Mouse (Mus musculus) heart, embryonic 10.5 days (tissue): ENCODE data around the gene Col4a3bp. TPM values are rescaled to one million over a fixed set of nuclear protein-coding genes. Genes with fewer than 3 reads are reported as not detected.

ENCODE experiments used
- DNase-seq: peaks from one replicate; pipeline ENCODE4 v3.0.0-alpha.2; 2017; ENCODE audit warnings: low spot score
- H3K27ac ChIP-seq: fragments of 300-500 bp; sonication (generic); 2 replicates; pipeline ENCODE4 v1.5.1; 2016; ENCODE audit warnings: mild to moderate bottlenecking
- H3K27me3 ChIP-seq: fragments of 300-500 bp; sonication (generic); 2 replicates; pipeline ENCODE4 v1.6.1; 2016; ENCODE audit warnings: mild to moderate bottlenecking; ENCODE audit not compliant: poor library complexity, insufficient read depth, severe bottlenecking
- H3K36me3 ChIP-seq: fragments of 300-500 bp; sonication (generic); 2 replicates; pipeline ENCODE4 v1.6.1; 2016; ENCODE audit warnings: mild to moderate bottlenecking, moderate library complexity
- H3K4me1 ChIP-seq: fragments of 300-500 bp; sonication (generic); 2 replicates; pipeline ENCODE4 v1.6.1; 2016; ENCODE audit warnings: mild to moderate bottlenecking
- H3K4me3 ChIP-seq: fragments of 300-500 bp; sonication (generic); 2 replicates; pipeline ENCODE4 v1.5.1; 2016; ENCODE audit warnings: mild to moderate bottlenecking, moderate library complexity
- H3K9me3 ChIP-seq: fragments of 300-500 bp; sonication (generic); 2 replicates; pipeline ENCODE4 v1.6.1; 2016; ENCODE audit warnings: mild to moderate bottlenecking, moderate library complexity
- WGBS: fragments of 180-500 bp; shearing (Covaris S2); methylation state at CpG from one replicate; pipeline ENCODE4 v1.1.7; 2016; 5-methylcytosine and 5-hydroxymethylcytosine counted together
- polyA plus RNA-seq: library from polyadenylated mRNA; unstranded; fragments of >200 nt; fragmentation: Nextera tagmentation; extraction: Ambion mirVana; gene quantifications from 2 replicates; pipeline ENCODE4 v1.2.1, GENCODE M21; 2016

Gene Col4a3bp
- polyA plus RNA-seq, 1 experiment from 2014 or later, result 8.1 TPM

DNA sequence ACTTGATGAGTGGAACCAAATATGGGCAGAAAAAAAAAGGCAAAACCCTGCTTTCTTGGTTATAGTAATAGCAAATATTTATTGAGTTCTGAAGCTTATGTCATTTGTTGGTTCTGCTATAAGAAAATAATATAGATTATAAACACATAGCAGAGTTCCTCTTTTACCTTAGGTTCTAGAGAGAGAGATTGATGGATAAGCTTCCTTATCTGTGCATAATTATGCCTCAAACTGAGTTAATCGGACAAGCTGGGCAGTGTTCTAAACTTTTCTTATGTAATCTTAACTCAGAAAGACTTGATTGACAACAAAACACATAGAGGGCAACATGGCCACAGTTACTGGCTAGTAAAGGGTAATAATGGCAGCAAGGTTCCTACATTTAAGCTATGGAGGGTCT, 4.8 kb downstream of the Col4a3bp start:
- WGBS, result 71% methylated on average over 1 of the region's 1 CpGs
- Histone ChIP-seq H3K27me3 (no peaks in the 10 kb centered on the region), H3K9me3 (no peaks in the 10 kb centered on the region), H3K36me3 (peaks cover 7% of the 10 kb centered on the region; the same call in 1 of the 2 replicates), H3K27ac (no peak overlapping the region), H3K4me3 (no peak overlapping the region), H3K4me1 (peaks cover 3% of the 10 kb centered on the region; the same call in 1 of the 2 replicates)
- DNase-seq, result no peak

GRCm38 (mm10) chr13:96547941-96548340, 5.5 kb downstream of the Col4a3bp start:
- DNase-seq, result no peak
- Histone ChIP-seq H3K36me3 (peaks cover 7% of the 10 kb centered on the region; the same call in 1 of the 2 replicates), H3K4me1 (peaks cover 3% of the 10 kb centered on the region; the same call in 1 of the 2 replicates), H3K27ac (no peak overlapping the region), H3K9me3 (no peaks in the 10 kb centered on the region), H3K27me3 (no peaks in the 10 kb centered on the region), H3K4me3 (no peak overlapping the region)
- WGBS, result 66% methylated on average over 4 of the region's 4 CpGs

GRCm38 (mm10) chr13:96555099-96555498, 12.7 kb downstream of the Col4a3bp start:
- 97% methylated on average over 3 of the region's 3 CpGs for WGBS
- H3K9me3 ChIP-seq, result no peaks in the 10 kb centered on the region

GRCm38 (mm10) chr13:96567977-96568376, 25.6 kb downstream of the Col4a3bp start:
- WGBS, result 74% methylated on average over 6 of the region's 6 CpGs
- no peak overlapping the region for H3K4me3 ChIP-seq
- no peak for DNase-seq
- H3K36me3 ChIP-seq, result peaks cover 6% of the 10 kb centered on the region
- H3K27me3 ChIP-seq, result no peaks in the 10 kb centered on the region
- no peaks in the 10 kb centered on the region for H3K9me3 ChIP-seq
- H3K27ac ChIP-seq, result no peak overlapping the region
- peaks cover 9% of the 10 kb centered on the region; the same call in 1 of the 2 replicates for H3K4me1 ChIP-seq

More at GRCm38 (mm10) chr13:96555099-96555498, 12.7 kb downstream of the Col4a3bp start:
- no peak overlapping the region for H3K4me3 ChIP-seq
- no peaks in the 10 kb centered on the region for H3K4me1 ChIP-seq
- H3K27me3 ChIP-seq, result no peaks in the 10 kb centered on the region
- no peaks in the 10 kb centered on the region for H3K36me3 ChIP-seq
- DNase-seq, result no peak
- H3K27ac ChIP-seq, result no peak overlapping the region

- Histone ChIP-seq H3K27ac (peak overlapping the region; percentile 10; the same call in 1 of the 2 replicates), H3K4me1 (peaks cover 9% of the 10 kb centered on the region; the same call in 1 of the 2 replicates)
- 81% methylated on average over 10 of the region's 10 CpGs for WGBS
Observed at GRCm38 (mm10) chr13:96570313-96571015, 28.0 kb downstream of the Col4a3bp start.

GRCm38 (mm10) chr13:96571016-96571361, 28.6 kb downstream of the Col4a3bp start:
- Histone ChIP-seq H3K27me3 (no peaks in the 10 kb centered on the region), H3K36me3 (peaks cover 15% of the 10 kb centered on the region), H3K27ac (no peak overlapping the region), H3K4me3 (no peak overlapping the region), H3K9me3 (no peaks in the 10 kb centered on the region), H3K4me1 (peaks cover 9% of the 10 kb centered on the region; the same call in 1 of the 2 replicates)
- WGBS, result 87% methylated on average over 6 of the region's 6 CpGs
- DNase-seq, result no peak

More at GRCm38 (mm10) chr13:96570313-96571015, 28.0 kb downstream of the Col4a3bp start:
- Histone ChIP-seq H3K4me3 (no peak overlapping the region), H3K27me3 (no peaks in the 10 kb centered on the region), H3K36me3 (peaks cover 11% of the 10 kb centered on the region), H3K9me3 (no peaks in the 10 kb centered on the region)
- no peak for DNase-seq

GRCm38 (mm10) chr13:96574170-96574569, 31.8 kb downstream of the Col4a3bp start:
- Histone ChIP-seq H3K4me3 (no peak overlapping the region), H3K4me1 (peaks cover 8% of the 10 kb centered on the region), H3K27me3 (no peaks in the 10 kb centered on the region), H3K36me3 (peaks cover 15% of the 10 kb centered on the region), H3K27ac (no peak overlapping the region), H3K9me3 (no peaks in the 10 kb centered on the region)
- no peak for DNase-seq
- WGBS, result 83% methylated on average over 2 of the region's 2 CpGs

- H3K9me3 ChIP-seq, result no peaks in the 10 kb centered on the region
- no peak overlapping the region for H3K4me3 ChIP-seq
- WGBS, result 89% methylated on average over 2 of the region's 2 CpGs
- no peak overlapping the region for H3K27ac ChIP-seq
- peaks cover 3% of the 10 kb centered on the region; the same call in 1 of the 2 replicates for H3K4me1 ChIP-seq
- H3K27me3 ChIP-seq, result no peaks in the 10 kb centered on the region
- peaks cover 6% of the 10 kb centered on the region; the same call in 1 of the 2 replicates for H3K36me3 ChIP-seq
- no peak for DNase-seq
Observed at GRCm38 (mm10) chr13:96579104-96579503, 36.7 kb downstream of the Col4a3bp start.

GRCm38 (mm10) chr13:96579979-96580378, 37.6 kb downstream of the Col4a3bp start:
- DNase-seq, result no peak
- H3K27me3 ChIP-seq, result no peaks in the 10 kb centered on the region
- no peak overlapping the region for H3K27ac ChIP-seq
- H3K4me3 ChIP-seq, result no peak overlapping the region
- H3K9me3 ChIP-seq, result no peaks in the 10 kb centered on the region
- H3K4me1 ChIP-seq, result peaks cover 3% of the 10 kb centered on the region; the same call in 1 of the 2 replicates
- peaks cover 6% of the 10 kb centered on the region; the same call in 1 of the 2 replicates for H3K36me3 ChIP-seq
- WGBS, result 84% methylated on average over 1 of the region's 1 CpGs

DNA sequence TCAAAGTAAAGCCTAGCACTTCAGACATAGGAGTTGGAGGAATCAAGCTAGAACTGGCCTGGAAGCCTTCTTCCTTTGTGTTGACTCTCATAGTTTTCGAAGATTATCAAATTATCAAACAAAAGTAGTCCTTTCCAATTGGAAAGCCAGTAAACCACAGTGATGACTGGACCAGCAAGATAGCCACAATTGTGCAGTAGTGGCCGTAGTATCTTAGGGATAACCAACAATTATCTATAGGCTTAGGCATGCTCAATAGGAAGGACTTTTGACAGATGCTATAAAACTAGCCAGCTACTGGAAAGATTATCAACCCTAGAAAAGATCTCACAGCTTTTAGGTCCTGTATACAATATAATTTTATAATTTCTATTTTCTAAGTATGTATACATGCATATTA, 41.8 kb downstream of the Col4a3bp start:
- H3K9me3 ChIP-seq, result no peaks in the 10 kb centered on the region
- WGBS, result 85% methylated on average over 2 of the region's 2 CpGs
- H3K4me1 ChIP-seq, result no peaks in the 10 kb centered on the region
- H3K36me3 ChIP-seq, result no peaks in the 10 kb centered on the region
- no peak overlapping the region for H3K27ac ChIP-seq
- no peaks in the 10 kb centered on the region for H3K27me3 ChIP-seq
- H3K4me3 ChIP-seq, result no peak overlapping the region
- no peak for DNase-seq

DNA sequence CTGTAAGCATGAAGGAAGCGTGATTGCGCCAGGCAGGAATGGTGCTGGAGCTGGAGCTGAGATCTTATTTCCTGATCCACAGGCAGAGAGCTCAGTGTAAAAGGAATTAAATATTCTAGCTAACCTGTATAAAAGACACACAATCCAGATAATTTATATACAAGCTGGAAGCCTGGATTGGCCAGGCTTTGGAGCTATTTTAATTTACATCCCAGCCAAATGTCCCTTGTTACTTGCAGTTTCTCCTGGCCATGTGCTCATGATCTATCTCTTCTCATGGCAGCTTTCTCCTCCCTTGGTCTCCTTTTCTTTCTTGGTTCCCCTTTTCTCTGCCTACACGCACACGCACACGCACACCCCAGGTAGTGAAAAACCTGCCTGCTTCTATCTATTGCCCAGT, 44.1 kb downstream of the Col4a3bp start:
- Histone ChIP-seq H3K4me1 (no peaks in the 10 kb centered on the region), H3K27ac (no peak overlapping the region), H3K9me3 (no peaks in the 10 kb centered on the region), H3K4me3 (no peak overlapping the region), H3K27me3 (no peaks in the 10 kb centered on the region), H3K36me3 (no peaks in the 10 kb centered on the region)
- DNase-seq, result no peak
- WGBS, result 96% methylated on average over 5 of the region's 5 CpGs

- Histone ChIP-seq H3K27me3 (no peaks in the 10 kb centered on the region), H3K27ac (no peak overlapping the region), H3K9me3 (no peaks in the 10 kb centered on the region), H3K4me1 (no peaks in the 10 kb centered on the region), H3K36me3 (no peaks in the 10 kb centered on the region), H3K4me3 (no peak overlapping the region)
- 92% methylated on average over 1 of the region's 1 CpGs for WGBS
- no peak for DNase-seq
Observed at GRCm38 (mm10) chr13:96588642-96589041, 46.2 kb downstream of the Col4a3bp start.

DNA sequence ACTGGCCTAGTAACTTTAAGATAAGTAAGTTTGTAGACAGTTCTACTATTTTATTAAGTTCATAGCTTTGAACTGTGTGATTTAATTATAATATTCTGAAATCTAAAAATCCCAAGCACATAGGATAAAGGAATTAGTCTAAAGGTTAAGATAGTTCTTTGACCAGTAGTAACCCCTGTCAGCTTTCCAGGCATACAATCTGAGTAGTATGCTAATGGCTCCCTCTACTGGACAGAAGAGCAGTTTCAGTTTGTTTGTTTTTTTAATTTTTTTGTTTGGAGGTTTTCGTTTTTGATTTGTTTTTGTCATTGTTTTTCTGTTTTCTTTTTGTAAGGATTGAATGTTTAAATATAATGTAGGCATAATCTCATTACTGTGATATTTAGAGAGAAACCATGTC, 51.2 kb downstream of the Col4a3bp start:
- H3K27me3 ChIP-seq, result no peaks in the 10 kb centered on the region
- no peaks in the 10 kb centered on the region for H3K4me1 ChIP-seq
- H3K9me3 ChIP-seq, result no peaks in the 10 kb centered on the region
- no peak for DNase-seq
- no peak overlapping the region for H3K4me3 ChIP-seq
- H3K36me3 ChIP-seq, result peaks cover 4% of the 10 kb centered on the region; the same call in 1 of the 2 replicates
- no peak overlapping the region for H3K27ac ChIP-seq
- 10% methylated on average over 1 of the region's 1 CpGs for WGBS
